Mouse (Mus musculus) limb, embryonic 14.5 days (tissue): Measurements from ENCODE around the gene Gngt2. TPM values are rescaled to one million over a fixed set of nuclear protein-coding genes. Genes with fewer than 3 reads are reported as not detected.
"Not testable (repeated sequence)": the region's sequence is repeated elsewhere in the genome, so short reads cannot be mapped to it uniquely, and the experiment has no call there.

Experiments
- ATAC-seq: fragments of 200-750 bp; cut with Nextera tagmentation; 2 replicates; pipeline ENCODE4 v1.8.0; 2017; ENCODE audit warnings: low read depth, moderate number of reproducible peaks, moderate TSS enrichment; ENCODE audit not compliant: low FRiP score
- DNase-seq: peaks from one replicate; pipeline ENCODE4 v3.0.0-alpha.2; 2015; ENCODE audit warnings: low spot score
- H3K27ac ChIP-seq: fragments of 300-500 bp; sonication (generic); replicated peaks from 2 replicates; pipeline ENCODE4 v1.5.1; 2014; ENCODE audit warnings: low read depth, mild to moderate bottlenecking, low read length, moderate library complexity, mixed read lengths
- H3K27me3 ChIP-seq: fragments of 300-500 bp; sonication (generic); 2 replicates; pipeline ENCODE4 v1.6.1; 2014; ENCODE audit warnings: low read length, mixed read lengths; ENCODE audit not compliant: control insufficient read depth, insufficient read depth
- H3K36me3 ChIP-seq: fragments of 300-500 bp; sonication (generic); 2 replicates; pipeline ENCODE4 v1.6.1; 2014; ENCODE audit warnings: mild to moderate bottlenecking, low read length, moderate library complexity, mixed read lengths; ENCODE audit not compliant: control insufficient read depth, insufficient read depth
- H3K4me1 ChIP-seq: fragments of 300-500 bp; sonication (generic); 2 replicates; pipeline ENCODE4 v1.6.1; 2014; ENCODE audit warnings: antibody characterized with exemption, low read length, mixed read lengths; ENCODE audit not compliant: control insufficient read depth, insufficient read depth
- H3K4me2 ChIP-seq: fragments of 300-500 bp; sonication (generic); replicated peaks from 2 replicates; pipeline ENCODE4 v1.6.1; 2014; ENCODE audit warnings: low read depth, mild to moderate bottlenecking, low read length, moderate library complexity; ENCODE audit not compliant: severe bottlenecking
- H3K4me3 ChIP-seq: fragments of 300-500 bp; sonication (generic); replicated peaks from 2 replicates; pipeline ENCODE4 v1.5.1; 2014; ENCODE audit warnings: low read length
- H3K9ac ChIP-seq: fragments of 300-500 bp; sonication (generic); 2 replicates; pipeline ENCODE4 v1.6.1; 2014; ENCODE audit warnings: mild to moderate bottlenecking, low read depth, low read length, moderate library complexity; ENCODE audit not compliant: severe bottlenecking
- H3K9me3 ChIP-seq: fragments of 300-500 bp; sonication (generic); 2 replicates; pipeline ENCODE4 v1.6.1; 2016; ENCODE audit warnings: low read length; ENCODE audit not compliant: control insufficient read depth
- POLR2A ChIP-seq: fragments of 200-500 bp; IDR thresholded peaks from 2 replicates; pipeline ENCODE4 v1.8.0; 2012; ENCODE audit warnings: inconsistent platforms, mild to moderate bottlenecking, moderate library complexity, borderline replicate concordance; ENCODE audit not compliant: insufficient read depth, insufficient read length; ENCODE audit errors: extremely low read depth
- WGBS: fragments of 180-500 bp; shearing (Covaris S2); extraction: QIAGEN DNeasy Blood & Tissue Kit; methylation state at CpG from one replicate; pipeline ENCODE4 v1.1.7; 2014; 5-methylcytosine and 5-hydroxymethylcytosine counted together
- polyA plus RNA-seq, 2 experiments: library from polyadenylated mRNA; depleted of rRNA in 1 of 2; stranded (reverse) in 1 of 2; unstranded in 1 of 2; fragments of >200 nt; fragmentation: Nextera tagmentation in 1 of 2; extraction: Ambion mirVana in 1 of 2; gene quantifications; 2 replicates each; pipeline versions ENCODE4 v1.2.1 to v1.2.3; 2012 to 2014

Gngt2 gene
- polyA plus RNA-seq, 2 experiments = 10.0 to 14.0 TPM

DNA sequence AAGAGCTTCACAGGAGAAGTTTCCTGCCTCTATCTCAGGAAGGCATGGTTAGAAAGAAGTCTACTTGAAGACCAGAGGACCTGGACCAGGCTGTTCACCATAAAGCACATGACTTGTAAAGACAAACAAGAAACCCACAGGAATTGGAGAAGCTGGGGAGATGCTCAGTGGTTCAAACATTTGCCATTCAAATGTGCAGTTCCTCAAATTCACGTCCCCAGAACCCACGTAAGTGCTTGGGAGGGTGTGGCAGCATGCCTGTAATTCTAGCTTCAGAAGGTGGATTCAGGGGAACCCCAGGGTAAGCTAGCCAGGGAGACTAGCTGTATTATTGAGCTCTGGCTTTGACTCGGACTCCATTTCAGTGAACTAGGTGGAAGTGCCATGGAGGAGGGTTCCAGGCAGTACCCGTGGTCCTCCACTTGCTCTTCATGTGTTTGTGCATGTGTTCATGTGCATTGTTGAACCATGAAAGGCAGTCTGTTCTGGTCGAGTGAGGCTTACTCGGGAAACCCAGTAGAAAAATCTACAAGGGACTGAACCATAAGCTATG lies 33.0 kb downstream of the Gngt2 start:
- H3K9me3 ChIP-seq = no peaks in the 10 kb centered on the region
- no peaks in the 10 kb centered on the region; the same call in 1 of the 2 replicates for H3K27me3 ChIP-seq
- H3K27ac ChIP-seq = no peak overlapping the region
- H3K4me2 ChIP-seq = no peak overlapping the region
- TF ChIP-seq POLR2A = no peak
- DNase-seq (no peak), ATAC-seq (no peak)
- no peak overlapping the region for H3K9ac ChIP-seq
- H3K4me3 ChIP-seq = no peak overlapping the region
- WGBS = 67% methylated on average over 6 of the region's 6 CpGs
- H3K4me1 ChIP-seq = no peaks in the 10 kb centered on the region
- H3K36me3 ChIP-seq = no peaks in the 10 kb centered on the region

DNA sequence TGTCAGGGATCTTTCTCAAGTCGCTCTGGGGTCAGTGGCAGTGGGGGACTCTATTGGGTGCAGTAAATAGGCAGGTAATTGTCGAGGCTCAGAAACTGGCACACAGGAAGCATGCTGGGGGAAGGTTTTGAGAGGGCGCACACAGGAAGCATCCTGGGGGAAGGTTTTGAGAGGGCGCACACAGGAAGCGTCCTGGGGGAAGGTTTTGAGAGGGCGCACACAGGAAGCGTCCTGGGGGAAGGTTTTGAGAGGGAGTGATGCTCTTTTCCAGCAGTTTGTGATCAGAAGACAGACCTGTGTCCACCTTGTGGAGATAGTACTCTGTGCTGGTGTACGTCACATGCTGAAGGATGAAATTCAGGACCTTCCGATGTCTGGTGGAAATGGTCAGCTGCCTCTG lies 38.8 kb downstream of the Gngt2 start:
- H3K27me3 ChIP-seq = no peaks in the 10 kb centered on the region; the same call in 1 of the 2 replicates
- no peak for TF ChIP-seq POLR2A
- no peak for DNase-seq

GRCm38 (mm10) chr11:95876296-95876695 lies 39.3 kb downstream of the Gngt2 start:
- WGBS = 21% methylated on average over 7 of the region's 7 CpGs
- ATAC-seq (no peak), DNase-seq (peak; percentile 78)
- no peak overlapping the region for H3K4me3 ChIP-seq
- H3K9ac ChIP-seq = no peak overlapping the region
- H3K27me3 ChIP-seq = no peaks in the 10 kb centered on the region; the same call in 1 of the 2 replicates
- H3K36me3 ChIP-seq = no peaks in the 10 kb centered on the region
- H3K4me2 ChIP-seq = no peak overlapping the region
- no peak for TF ChIP-seq POLR2A
- no peak overlapping the region for H3K27ac ChIP-seq
- no peaks in the 10 kb centered on the region for H3K9me3 ChIP-seq
- no peaks in the 10 kb centered on the region for H3K4me1 ChIP-seq

More for the DNA sequence above, 38.8 kb downstream of the Gngt2 start:
- H3K9me3 ChIP-seq = no peaks in the 10 kb centered on the region
- no peak for ATAC-seq
- no peaks in the 10 kb centered on the region for H3K36me3 ChIP-seq
- no peak overlapping the region for H3K4me2 ChIP-seq
- WGBS = 24% methylated on average over 9 of the region's 9 CpGs
- H3K4me1 ChIP-seq = no peaks in the 10 kb centered on the region
- no peak overlapping the region for H3K27ac ChIP-seq
- no peak overlapping the region for H3K9ac ChIP-seq
- no peak overlapping the region for H3K4me3 ChIP-seq

GRCm38 (mm10) chr11:95879861-95880260 lies 42.8 kb downstream of the Gngt2 start:
- H3K9me3 ChIP-seq, H3K4me3 ChIP-seq, H3K27me3 ChIP-seq, ATAC-seq, H3K27ac ChIP-seq, H3K36me3 ChIP-seq, H3K4me1 ChIP-seq, H3K9ac ChIP-seq, H3K4me2 ChIP-seq, DNase-seq: not testable (repeated sequence)
- WGBS = 74% methylated on average over 2 of the region's 2 CpGs

- H3K27me3 ChIP-seq = no peaks in the 10 kb centered on the region
- no peak overlapping the region for H3K4me3 ChIP-seq
- ATAC-seq = no peak
- H3K4me1 ChIP-seq = no peaks in the 10 kb centered on the region
- TF ChIP-seq POLR2A = no peak
- no peaks in the 10 kb centered on the region for H3K36me3 ChIP-seq
- no peak overlapping the region for H3K27ac ChIP-seq
- H3K9me3 ChIP-seq = no peaks in the 10 kb centered on the region
- 44% methylated on average over 2 of the region's 2 CpGs for WGBS
- no peak overlapping the region for H3K4me2 ChIP-seq
- DNase-seq = no peak
- H3K9ac ChIP-seq = no peak overlapping the region
Observed at GRCm38 (mm10) chr11:95890462-95891051, 53.5 kb downstream of the Gngt2 start.

Other genes starting within 250 kb of the Gngt2 start
- gene Ngfr, start 249.5 kb upstream of the Gngt2 start, polyA plus RNA-seq (2012; rRNA removed) = 52.7 and 74.9 TPM in 2 replicates
- 30.4 and 32.3 TPM in 2 replicates for gene Ngfr, start 249.5 kb upstream of the Gngt2 start, polyA plus RNA-seq (2014; fragmentation: Nextera tagmentation; extraction: Ambion mirVana)
- gene Phb, start 170.3 kb upstream of the Gngt2 start, polyA plus RNA-seq (2012; rRNA removed) = 209 and 309 TPM in 2 replicates
- gene Phb, start 170.3 kb upstream of the Gngt2 start, polyA plus RNA-seq (2014; fragmentation: Nextera tagmentation; extraction: Ambion mirVana) = 226 and 227 TPM in 2 replicates
- gene Zfp652, start 124.5 kb upstream of the Gngt2 start, polyA plus RNA-seq (2012; rRNA removed) = 25.3 and 31.2 TPM in 2 replicates
- 13.3 and 13.8 TPM in 2 replicates for gene Zfp652, start 124.5 kb upstream of the Gngt2 start, polyA plus RNA-seq (2014; fragmentation: Nextera tagmentation; extraction: Ambion mirVana)
- gene B130006D01Rik, start 113.6 kb upstream of the Gngt2 start, polyA plus RNA-seq (2012; rRNA removed) = 0.34 and 0.46 TPM in 2 replicates
- gene B130006D01Rik, start 113.6 kb upstream of the Gngt2 start, polyA plus RNA-seq (2014; fragmentation: Nextera tagmentation; extraction: Ambion mirVana) = 1.6 and 2.2 TPM in 2 replicates
- gene Phospho1, start 12.7 kb upstream of the Gngt2 start, polyA plus RNA-seq (2012; rRNA removed) = 35.5 and 59.3 TPM in 2 replicates
- gene Phospho1, start 12.7 kb upstream of the Gngt2 start, polyA plus RNA-seq (2014; fragmentation: Nextera tagmentation; extraction: Ambion mirVana) = 2.4 and 2.5 TPM in 2 replicates
- gene Abi3, start 5.3 kb downstream of the Gngt2 start, polyA plus RNA-seq (2012; rRNA removed) = 7.8 and 11.9 TPM in 2 replicates
- gene Abi3, start 5.3 kb downstream of the Gngt2 start, polyA plus RNA-seq (2014; fragmentation: Nextera tagmentation; extraction: Ambion mirVana) = 2.5 and 5.5 TPM in 2 replicates
- 0.04 TPM in 1 of 2 replicates, not detected in the other for gene B4galnt2, start 77.7 kb downstream of the Gngt2 start, polyA plus RNA-seq (2012; rRNA removed)
- not detected in 2 replicates for gene B4galnt2, start 77.7 kb downstream of the Gngt2 start, polyA plus RNA-seq (2014; fragmentation: Nextera tagmentation; extraction: Ambion mirVana)
- gene Igf2bp1, start 168.7 kb downstream of the Gngt2 start, polyA plus RNA-seq (2012; rRNA removed) = 22.4 and 22.8 TPM in 2 replicates
- 26.7 and 35.7 TPM in 2 replicates for gene Igf2bp1, start 168.7 kb downstream of the Gngt2 start, polyA plus RNA-seq (2014; fragmentation: Nextera tagmentation; extraction: Ambion mirVana)
- gene Gip, start 187.3 kb downstream of the Gngt2 start, polyA plus RNA-seq (2012; rRNA removed) = 0.18 TPM in 1 of 2 replicates, not detected in the other
- gene Gip, start 187.3 kb downstream of the Gngt2 start, polyA plus RNA-seq (2014; fragmentation: Nextera tagmentation; extraction: Ambion mirVana) = not detected in 2 replicates
- 30.5 and 41.6 TPM in 2 replicates for gene Snf8, start 197.7 kb downstream of the Gngt2 start, polyA plus RNA-seq (2012; rRNA removed)
- gene Snf8, start 197.7 kb downstream of the Gngt2 start, polyA plus RNA-seq (2014; fragmentation: Nextera tagmentation; extraction: Ambion mirVana) = 39.4 and 40.0 TPM in 2 replicates
- 68.9 and 72.6 TPM in 2 replicates for gene Ube2z, start 228.2 kb downstream of the Gngt2 start, polyA plus RNA-seq (2012; rRNA removed)
- 40.9 and 41.3 TPM in 2 replicates for gene Ube2z, start 228.2 kb downstream of the Gngt2 start, polyA plus RNA-seq (2014; fragmentation: Nextera tagmentation; extraction: Ambion mirVana)
- gene Atp5g1, start 238.5 kb downstream of the Gngt2 start, polyA plus RNA-seq (2012; rRNA removed) = 265 and 369 TPM in 2 replicates
- 678 and 741 TPM in 2 replicates for gene Atp5g1, start 238.5 kb downstream of the Gngt2 start, polyA plus RNA-seq (2014; fragmentation: Nextera tagmentation; extraction: Ambion mirVana)